ENCODE assay signal across 8 mouse cellular contexts in the genomic region with DNA sequence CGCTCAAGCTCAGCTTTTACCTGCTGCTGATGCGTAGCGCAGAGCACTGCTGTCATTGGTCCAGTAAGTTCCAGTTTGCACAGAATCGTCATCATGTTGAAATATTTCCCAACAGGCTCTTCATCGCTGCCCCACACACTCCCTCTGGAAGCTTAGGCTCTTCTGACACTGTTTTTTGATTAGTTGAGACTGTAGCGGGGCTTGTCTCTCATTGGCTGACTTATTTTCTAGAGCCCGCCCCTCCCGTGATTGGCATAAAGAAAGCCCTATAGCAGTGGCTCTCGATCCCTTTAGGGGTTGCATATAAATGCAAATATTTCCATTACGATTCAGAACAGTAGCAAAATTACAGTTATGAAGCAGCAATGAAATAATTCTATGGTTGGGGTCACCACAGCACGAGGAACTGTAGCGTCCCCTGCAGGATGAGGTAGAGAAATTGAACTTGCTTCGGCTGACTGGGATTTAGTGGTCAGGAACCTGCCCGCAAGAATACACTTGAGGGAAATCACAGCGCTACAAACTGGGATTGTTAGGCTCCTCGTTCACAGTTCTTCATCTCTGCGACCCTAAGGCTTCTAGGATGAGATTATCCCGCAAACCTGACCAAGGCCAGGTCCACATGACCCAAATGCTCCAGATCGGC. TPM values are rescaled to one million over a fixed set of nuclear protein-coding genes. Genes with fewer than 3 reads are reported as not detected.
DNase-seq lines count a peak whose midpoint lies in the region; ATAC-seq and TF ChIP-seq lines count a peak whose summit lies in the region.

No protein-coding gene starts in this region.

- H3K27me3 ChIP-seq in embryonic facial prominence, embryonic 12.5 days, result peaks cover 45% of the 10 kb centered on the region
- peaks cover 6% of the 10 kb centered on the region for H3K27me3 ChIP-seq in hindbrain, embryonic 16.5 days (replicated peaks; ENCODE audit: control insufficient read depth, insufficient read depth, low read length)
- peaks cover 77% of the 10 kb centered on the region for H3K27me3 ChIP-seq in midbrain, embryonic 10.5 days (ENCODE audit: low read depth, poor library complexity, severe bottlenecking)
- H3K27me3 ChIP-seq in stomach, postnatal 0 days (ENCODE audit: control insufficient read depth, insufficient read depth, low read length), result no peaks in the 10 kb centered on the region

- peak overlapping the region; percentile 22 for H3K4me3 ChIP-seq in embryonic facial prominence, embryonic 12.5 days
- H3K4me3 ChIP-seq in hindbrain, embryonic 16.5 days (ENCODE audit: low read length), result peak overlapping the region; percentile 24
- H3K4me3 ChIP-seq in midbrain, embryonic 10.5 days, result peak overlapping the region; percentile 47
- H3K4me3 ChIP-seq in stomach, postnatal 0 days (ENCODE audit: low read depth, low read length), result no peak overlapping the region

- no peak for TF ChIP-seq EP300 in stomach, postnatal 0 days (optimal IDR thresholded peaks at IDR 0.05)

- no peak overlapping the region for H3K9ac ChIP-seq in embryonic facial prominence, embryonic 12.5 days
- H3K9ac ChIP-seq in hindbrain, embryonic 16.5 days (ENCODE audit: low read depth, low read length), result no peak overlapping the region
- no peak overlapping the region for H3K9ac ChIP-seq in stomach, postnatal 0 days (ENCODE audit: low read length)

- H3K4me1 ChIP-seq in embryonic facial prominence, embryonic 12.5 days, result 0 out of 2 replicates have a peak, but pooled peaks cover 6% of the 10 kb centered on the region
- H3K4me1 ChIP-seq in hindbrain, embryonic 16.5 days (ENCODE audit: control insufficient read depth, insufficient read depth, low read depth, low read length), result peaks cover 9% of the 10 kb centered on the region
- H3K4me1 ChIP-seq in midbrain, embryonic 10.5 days, result peaks cover 17% of the 10 kb centered on the region
- H3K4me1 ChIP-seq in stomach, postnatal 0 days (replicated peaks; ENCODE audit: control insufficient read depth, insufficient read depth), result no peaks in the 10 kb centered on the region; the same call in 1 of the 2 replicates

- ATAC-seq in embryonic facial prominence, embryonic 12.5 days (ENCODE audit: insufficient number of reproducible peaks, insufficient read depth, low FRiP score, low TSS enrichment), result no peak
- peak; percentile 69 for ATAC-seq in hindbrain, embryonic 16.5 days
- no peak for ATAC-seq in stomach, postnatal 0 days (ENCODE audit: low FRiP score, low TSS enrichment)

- H3K27ac ChIP-seq in embryonic facial prominence, embryonic 12.5 days, result no peak overlapping the region
- H3K27ac ChIP-seq in hindbrain, embryonic 16.5 days (ENCODE audit: low read depth, low read length), result 0 out of 2 replicates have a peak overlapping the region, but pooled peaks have one; percentile 10
- H3K27ac ChIP-seq in midbrain, embryonic 10.5 days (replicated peaks), result no peak overlapping the region
- no peak overlapping the region for H3K27ac ChIP-seq in stomach, postnatal 0 days (replicated peaks)

- peak; percentile 28 for TF ChIP-seq CTCF in stomach, postnatal 0 days (IDR thresholded peaks at IDR 0.05; ENCODE audit: low read depth)

- H3K36me3 ChIP-seq in embryonic facial prominence, embryonic 12.5 days, result no peaks in the 10 kb centered on the region
- H3K36me3 ChIP-seq in hindbrain, embryonic 16.5 days (ENCODE audit: control insufficient read depth, insufficient read depth, low read length), result no peaks in the 10 kb centered on the region
- no peaks in the 10 kb centered on the region for H3K36me3 ChIP-seq in midbrain, embryonic 10.5 days
- no peaks in the 10 kb centered on the region for H3K36me3 ChIP-seq in stomach, postnatal 0 days (ENCODE audit: control insufficient read depth, insufficient read depth, low read length)

- DNase-seq in thymus, postnatal 25 days, result peak; percentile 32
- no peak for DNase-seq in thymus, postnatal 0 days (ENCODE audit: low spot score)
- peak; percentile 53 for DNase-seq in left cerebral cortex, postnatal 4 days
- peak; percentile 50 for DNase-seq in midbrain, embryonic 10.5 days (ENCODE audit: low spot score)
- DNase-seq in stomach, postnatal 0 days (ENCODE audit: low spot score), result no peak
- DNase-seq in gastrocnemius, postnatal 36 days, result no peak

- peak overlapping the region; percentile 33; the same call in 1 of the 2 replicates for H3K4me2 ChIP-seq in embryonic facial prominence, embryonic 12.5 days (replicated peaks)
- peak overlapping the region; percentile 46 for H3K4me2 ChIP-seq in hindbrain, embryonic 16.5 days (ENCODE audit: low read length)
- H3K4me2 ChIP-seq in stomach, postnatal 0 days (replicated peaks; ENCODE audit: low read depth), result no peak overlapping the region

- 36% methylated on average over 19 of the region's 19 CpGs for WGBS in embryonic facial prominence, embryonic 12.5 days
- WGBS in hindbrain, embryonic 16.5 days, result 32% methylated on average over 19 of the region's 19 CpGs
- 36% methylated on average over 19 of the region's 19 CpGs for WGBS in midbrain, embryonic 10.5 days
- 43% methylated on average over 19 of the region's 19 CpGs for WGBS in stomach, postnatal 0 days

- intact Hi-C loops in left cerebral cortex, postnatal 4 days (cut with DNase I), result loop anchor here (5.0 kb wide), 1 partner anchor 111 kb away; no protein-coding TSS in a partner anchor
- intact Hi-C loops in gastrocnemius, postnatal 36 days (cut with DNase I), result loop anchor here (2.0 to 5.0 kb wide), 2 partner anchors 87 to 106 kb away; no protein-coding TSS in a partner anchor

- no peaks in the 10 kb centered on the region for H3K9me3 ChIP-seq in embryonic facial prominence, embryonic 12.5 days
- H3K9me3 ChIP-seq in hindbrain, embryonic 16.5 days (ENCODE audit: control insufficient read depth, low read length), result no peaks in the 10 kb centered on the region
- H3K9me3 ChIP-seq in midbrain, embryonic 10.5 days (replicated peaks), result no peaks in the 10 kb centered on the region
- no peaks in the 10 kb centered on the region for H3K9me3 ChIP-seq in stomach, postnatal 0 days (ENCODE audit: control insufficient read depth, low read length)

RNA-seq across cellular contexts. Expression of a gene that starts 5.3 kb away (rescaled TPM):
- polyA plus RNA-seq in thymus, postnatal 0 days (2015; fragmentation: Nextera tagmentation; extraction: Ambion mirVana), result 24.3 and 25.3 TPM in 2 replicates
- 32.7 and 36.5 TPM in 2 replicates for polyA plus RNA-seq in embryonic facial prominence, embryonic 12.5 days (2016; fragmentation: Nextera tagmentation; extraction: Ambion mirVana)
- 49.6 and 54.3 TPM in 2 replicates for polyA plus RNA-seq in hindbrain, embryonic 16.5 days (2015; fragmentation: Nextera tagmentation; extraction: Ambion mirVana)
- 10 to 100 TPM; 35.7 to 38.4 TPM for total RNA-seq in left cerebral cortex, postnatal 4 days (2021)
- 15.9 and 17.1 TPM in 2 replicates for polyA plus RNA-seq in midbrain, embryonic 10.5 days (2016; fragmentation: Nextera tagmentation; extraction: Ambion mirVana)
- 7.4 and 7.7 TPM in 2 replicates for polyA plus RNA-seq in stomach, postnatal 0 days (2015; fragmentation: Nextera tagmentation; extraction: Ambion mirVana)
- 10 to 100 TPM; 14.1 to 21.7 TPM for total RNA-seq in gastrocnemius, postnatal 36 days (2021)

RNA-seq across cellular contexts. Expression of a gene that starts 6.1 kb away (rescaled TPM):
- polyA plus RNA-seq in thymus, postnatal 0 days (2015; fragmentation: Nextera tagmentation; extraction: Ambion mirVana), result 0.08 TPM in 1 of 2 replicates, not detected in the other
- polyA plus RNA-seq in embryonic facial prominence, embryonic 12.5 days (2016; fragmentation: Nextera tagmentation; extraction: Ambion mirVana), result 0.29 TPM in 1 of 2 replicates, not detected in the other
- polyA plus RNA-seq in hindbrain, embryonic 16.5 days (2015; fragmentation: Nextera tagmentation; extraction: Ambion mirVana), result 0.72 and 1.6 TPM in 2 replicates
- total RNA-seq in left cerebral cortex, postnatal 4 days (2021), result under 1 TPM; 0.62 to 0.84 TPM
- polyA plus RNA-seq in midbrain, embryonic 10.5 days (2016; fragmentation: Nextera tagmentation; extraction: Ambion mirVana), result 0.17 and 0.22 TPM in 2 replicates
- not detected in 2 replicates for polyA plus RNA-seq in stomach, postnatal 0 days (2015; fragmentation: Nextera tagmentation; extraction: Ambion mirVana)
- not detected for total RNA-seq in gastrocnemius, postnatal 36 days (2021)

RNA-seq across cellular contexts. Expression of a gene that starts 7.0 kb away (rescaled TPM):
- polyA plus RNA-seq in thymus, postnatal 0 days (2015; fragmentation: Nextera tagmentation; extraction: Ambion mirVana), result 0.28 and 0.31 TPM in 2 replicates
- 2.9 and 3.4 TPM in 2 replicates for polyA plus RNA-seq in embryonic facial prominence, embryonic 12.5 days (2016; fragmentation: Nextera tagmentation; extraction: Ambion mirVana)
- 16.9 and 20.4 TPM in 2 replicates for polyA plus RNA-seq in hindbrain, embryonic 16.5 days (2015; fragmentation: Nextera tagmentation; extraction: Ambion mirVana)
- total RNA-seq in left cerebral cortex, postnatal 4 days (2021), result 10 to 100 TPM in 1 of 2 experiments, 1 to 10 TPM in 1; 9.4 to 11.5 TPM
- polyA plus RNA-seq in midbrain, embryonic 10.5 days (2016; fragmentation: Nextera tagmentation; extraction: Ambion mirVana), result 1.9 and 2.8 TPM in 2 replicates
- 0.08 and 0.18 TPM in 2 replicates for polyA plus RNA-seq in stomach, postnatal 0 days (2015; fragmentation: Nextera tagmentation; extraction: Ambion mirVana)
- not detected for total RNA-seq in gastrocnemius, postnatal 36 days (2021)

RNA-seq across cellular contexts. Expression of a gene that starts 10.9 kb away (rescaled TPM):
- polyA plus RNA-seq in thymus, postnatal 0 days (2015; fragmentation: Nextera tagmentation; extraction: Ambion mirVana), result 126 and 129 TPM in 2 replicates
- polyA plus RNA-seq in embryonic facial prominence, embryonic 12.5 days (2016; fragmentation: Nextera tagmentation; extraction: Ambion mirVana), result 110 and 113 TPM in 2 replicates
- polyA plus RNA-seq in hindbrain, embryonic 16.5 days (2015; fragmentation: Nextera tagmentation; extraction: Ambion mirVana), result 142 and 150 TPM in 2 replicates
- 10 to 100 TPM; 74.3 to 76.8 TPM for total RNA-seq in left cerebral cortex, postnatal 4 days (2021)
- polyA plus RNA-seq in midbrain, embryonic 10.5 days (2016; fragmentation: Nextera tagmentation; extraction: Ambion mirVana), result 113 and 116 TPM in 2 replicates
- polyA plus RNA-seq in stomach, postnatal 0 days (2015; fragmentation: Nextera tagmentation; extraction: Ambion mirVana), result 87.5 and 91.8 TPM in 2 replicates
- total RNA-seq in gastrocnemius, postnatal 36 days (2021), result 10 to 100 TPM; 10.3 to 11.0 TPM

RNA-seq across cellular contexts. Expression of a gene that starts 17.9 kb away (rescaled TPM):
- polyA plus RNA-seq in thymus, postnatal 0 days (2015; fragmentation: Nextera tagmentation; extraction: Ambion mirVana), result 5.5 and 5.7 TPM in 2 replicates
- 26.4 and 28.1 TPM in 2 replicates for polyA plus RNA-seq in embryonic facial prominence, embryonic 12.5 days (2016; fragmentation: Nextera tagmentation; extraction: Ambion mirVana)
- 29.5 and 35.4 TPM in 2 replicates for polyA plus RNA-seq in hindbrain, embryonic 16.5 days (2015; fragmentation: Nextera tagmentation; extraction: Ambion mirVana)
- 10 to 100 TPM; 78.8 to 91.8 TPM for total RNA-seq in left cerebral cortex, postnatal 4 days (2021)
- 10.8 and 11.9 TPM in 2 replicates for polyA plus RNA-seq in midbrain, embryonic 10.5 days (2016; fragmentation: Nextera tagmentation; extraction: Ambion mirVana)
- polyA plus RNA-seq in stomach, postnatal 0 days (2015; fragmentation: Nextera tagmentation; extraction: Ambion mirVana), result 9.1 and 11.3 TPM in 2 replicates
- total RNA-seq in gastrocnemius, postnatal 36 days (2021), result 10 to 100 TPM; 34.9 to 46.5 TPM

Comparison
In these comparisons a context has a peak if more than half of its experiments do, and no peak if none do; other contexts are left out.
1. DNase-seq: peak in thymus, postnatal 25 days (single experiment), left cerebral cortex, postnatal 4 days (single experiment) and midbrain, embryonic 10.5 days (single experiment); none in thymus, postnatal 0 days (single experiment), stomach, postnatal 0 days (single experiment) and gastrocnemius, postnatal 36 days (0 of 2).